Mouse (Mus musculus): ENCODE measurements around the gene Irgq. TPM values are rescaled to one million over a fixed set of nuclear protein-coding genes. Genes with fewer than 3 reads are reported as not detected.
A peak's percentile ranks its signal among the peaks of the same experiment; 100 is the strongest.

Irgq gene
- polyA plus RNA-seq, 1 experiment from 2014 or later = 9.0 TPM

GRCm38 (mm10) chr7:24572455-24572854 lies 42.0 kb downstream of the Irgq start:
- Histone ChIP-seq H3K4me1 (replicated peaks) (no peaks in the 10 kb centered on the region), H3K27me3 (replicated peaks) (no peaks in the 10 kb centered on the region), H3K4me2 (no peak overlapping the region), H3K27ac (ENCODE audit: poor library complexity, severe bottlenecking) (no peak overlapping the region), H3K4me3 (no peak overlapping the region), H3K9ac (no peak overlapping the region), H3K36me3 (peaks cover 57% of the 10 kb centered on the region), H3K9me3 (replicated peaks) (no peaks in the 10 kb centered on the region)
- 59% methylated on average over 5 of the region's 5 CpGs for WGBS
- ATAC-seq (ENCODE audit: insufficient number of reproducible peaks, low FRiP score) = no peak

- Histone ChIP-seq H3K9me3 (replicated peaks) (no peaks in the 10 kb centered on the region), H3K4me1 (replicated peaks) (no peaks in the 10 kb centered on the region), H3K9ac (no peak overlapping the region), H3K27me3 (replicated peaks) (no peaks in the 10 kb centered on the region), H3K4me2 (no peak overlapping the region), H3K36me3 (peaks cover 40% of the 10 kb centered on the region), H3K4me3 (no peak overlapping the region), H3K27ac (ENCODE audit: poor library complexity, severe bottlenecking) (no peak overlapping the region)
- no peak for ATAC-seq (ENCODE audit: insufficient number of reproducible peaks, low FRiP score)
- 55% methylated on average over 12 of the region's 12 CpGs for WGBS
Observed at GRCm38 (mm10) chr7:24574224-24574796, 43.8 kb downstream of the Irgq start.

GRCm38 (mm10) chr7:24577811-24578210 lies 47.3 kb downstream of the Irgq start:
- H3K9ac ChIP-seq = no peak overlapping the region
- H3K27me3 ChIP-seq (replicated peaks) = no peaks in the 10 kb centered on the region
- no peak for ATAC-seq (ENCODE audit: insufficient number of reproducible peaks, low FRiP score)
- H3K4me2 ChIP-seq = no peak overlapping the region
- H3K27ac ChIP-seq (ENCODE audit: poor library complexity, severe bottlenecking) = no peak overlapping the region
- WGBS = 92% methylated on average over 10 of the region's 10 CpGs
- H3K9me3 ChIP-seq (replicated peaks) = no peaks in the 10 kb centered on the region
- no peaks in the 10 kb centered on the region for H3K4me1 ChIP-seq (replicated peaks)
- peaks cover 10% of the 10 kb centered on the region for H3K36me3 ChIP-seq
- no peak overlapping the region for H3K4me3 ChIP-seq

- 0 out of 2 replicates have a peak, but pooled peaks cover 9% of the 10 kb centered on the region for H3K4me1 ChIP-seq (replicated peaks)
- H3K9me3 ChIP-seq (replicated peaks) = 0 out of 2 replicates have a peak, but pooled peaks cover 8% of the 10 kb centered on the region
- WGBS = 89% methylated on average over 6 of the region's 6 CpGs
- H3K9ac ChIP-seq = no peak overlapping the region
- ATAC-seq (ENCODE audit: insufficient number of reproducible peaks, low FRiP score) = no peak
- H3K4me2 ChIP-seq = no peak overlapping the region
- H3K27me3 ChIP-seq (replicated peaks) = peaks cover 45% of the 10 kb centered on the region
- no peaks in the 10 kb centered on the region for H3K36me3 ChIP-seq
- no peak overlapping the region for H3K27ac ChIP-seq (ENCODE audit: poor library complexity, severe bottlenecking)
- H3K4me3 ChIP-seq = no peak overlapping the region
Observed at GRCm38 (mm10) chr7:24584876-24585275, 54.4 kb downstream of the Irgq start.

GRCm38 (mm10) chr7:24585995-24586394 lies 55.5 kb downstream of the Irgq start:
- Histone ChIP-seq H3K4me2 (no peak overlapping the region), H3K36me3 (no peaks in the 10 kb centered on the region), H3K27ac (ENCODE audit: poor library complexity, severe bottlenecking) (no peak overlapping the region), H3K27me3 (replicated peaks) (peaks cover 45% of the 10 kb centered on the region), H3K4me1 (replicated peaks) (0 out of 2 replicates have a peak, but pooled peaks cover 9% of the 10 kb centered on the region), H3K9me3 (replicated peaks) (0 out of 2 replicates have a peak, but pooled peaks cover 8% of the 10 kb centered on the region), H3K9ac (no peak overlapping the region), H3K4me3 (no peak overlapping the region)
- peak; percentile 64; the same call in 1 of the 2 replicates for ATAC-seq (ENCODE audit: insufficient number of reproducible peaks, low FRiP score)
- WGBS = 29% methylated on average over 15 of the region's 16 CpGs

- Histone ChIP-seq H3K4me3 (peak overlapping the region; percentile 44), H3K36me3 (no peaks in the 10 kb centered on the region), H3K27ac (ENCODE audit: poor library complexity, severe bottlenecking) (no peak overlapping the region), H3K27me3 (replicated peaks) (peaks cover 45% of the 10 kb centered on the region), H3K9ac (no peak overlapping the region; the same call in 1 of the 2 replicates), H3K4me1 (replicated peaks) (0 out of 2 replicates have a peak, but pooled peaks cover 9% of the 10 kb centered on the region), H3K4me2 (peak overlapping the region; percentile 70), H3K9me3 (replicated peaks) (0 out of 2 replicates have a peak, but pooled peaks cover 8% of the 10 kb centered on the region)
- peak; percentile 51 for ATAC-seq (ENCODE audit: insufficient number of reproducible peaks, low FRiP score)
- WGBS = 6% methylated on average over 8 of the region's 8 CpGs
Observed at GRCm38 (mm10) chr7:24586828-24587227, 56.3 kb downstream of the Irgq start.

- ATAC-seq (ENCODE audit: insufficient number of reproducible peaks, low FRiP score) = peak; percentile 33; the same call in 1 of the 2 replicates
- 0 out of 2 replicates have a peak, but pooled peaks cover 9% of the 10 kb centered on the region for H3K4me1 ChIP-seq (replicated peaks)
- peak within 1 kb of the TSS; percentile 49 for H3K9ac ChIP-seq
- 0 out of 2 replicates have a peak, but pooled peaks cover 8% of the 10 kb centered on the region for H3K9me3 ChIP-seq (replicated peaks)
- H3K4me2 ChIP-seq = peak within 1 kb of the TSS; percentile 70
- peak within 1 kb of the TSS; percentile 44 for H3K4me3 ChIP-seq
- 7% methylated on average over 30 of the region's 30 CpGs for WGBS
- no peaks in the 10 kb centered on the region for H3K36me3 ChIP-seq
- no peak within 1 kb of the TSS for H3K27ac ChIP-seq (ENCODE audit: poor library complexity, severe bottlenecking)
- peaks cover 45% of the 10 kb centered on the region for H3K27me3 ChIP-seq (replicated peaks)
Observed at GRCm38 (mm10) chr7:24587330-24588105, 57.0 kb downstream of the Irgq start, which contains the start of the genes Ethe1 and Zfp575. TSS of gene Ethe1 (plus strand) at chr7:24587543. TSS of gene Zfp575 (minus strand) at chr7:24587641.

Other genes starting within 250 kb of the Irgq start
- 17.0 and 17.7 TPM in 2 replicates for gene Zfp61, start 229.5 kb upstream of the Irgq start, polyA plus RNA-seq (2016; fragmentation: Nextera tagmentation; extraction: Ambion mirVana)
- gene Zfp94, start 214.0 kb upstream of the Irgq start, polyA plus RNA-seq (2016; fragmentation: Nextera tagmentation; extraction: Ambion mirVana) = 5.5 and 5.6 TPM in 2 replicates
- 0.31 TPM in 1 of 2 replicates, not detected in the other for gene Tescl, start 196.8 kb upstream of the Irgq start, polyA plus RNA-seq (2016; fragmentation: Nextera tagmentation; extraction: Ambion mirVana)
- not detected in 2 replicates for gene Lypd5, start 181.5 kb upstream of the Irgq start, polyA plus RNA-seq (2016; fragmentation: Nextera tagmentation; extraction: Ambion mirVana)
- 6.9 and 7.8 TPM in 2 replicates for gene Kcnn4, start 160.4 kb upstream of the Irgq start, polyA plus RNA-seq (2016; fragmentation: Nextera tagmentation; extraction: Ambion mirVana)
- gene Smg9, start 131.1 kb upstream of the Irgq start, polyA plus RNA-seq (2016; fragmentation: Nextera tagmentation; extraction: Ambion mirVana) = 21.4 and 21.6 TPM in 2 replicates
- gene Irgc1, start 78.4 kb upstream of the Irgq start, polyA plus RNA-seq (2016; fragmentation: Nextera tagmentation; extraction: Ambion mirVana) = not detected in 2 replicates
- gene Plaur, start 68.2 kb upstream of the Irgq start, polyA plus RNA-seq (2016; fragmentation: Nextera tagmentation; extraction: Ambion mirVana) = 5.6 and 8.8 TPM in 2 replicates
- gene Cadm4, start 48.7 kb upstream of the Irgq start, polyA plus RNA-seq (2016; fragmentation: Nextera tagmentation; extraction: Ambion mirVana) = 0.65 and 0.81 TPM in 2 replicates
- 31.9 and 35.8 TPM in 2 replicates for gene Zfp428, start 23.7 kb upstream of the Irgq start, polyA plus RNA-seq (2016; fragmentation: Nextera tagmentation; extraction: Ambion mirVana)
- 0.37 and 0.40 TPM in 2 replicates for gene AC161166.1, start 18.2 kb upstream of the Irgq start, polyA plus RNA-seq (2016; fragmentation: Nextera tagmentation; extraction: Ambion mirVana)
- gene Pinlyp, start 15.4 kb downstream of the Irgq start, polyA plus RNA-seq (2016; fragmentation: Nextera tagmentation; extraction: Ambion mirVana) = not detected in 2 replicates
- gene Xrcc1, start 15.6 kb downstream of the Irgq start, polyA plus RNA-seq (2016; fragmentation: Nextera tagmentation; extraction: Ambion mirVana) = 70.5 and 71.7 TPM in 2 replicates
- 17.6 and 19.2 TPM in 2 replicates for gene Ethe1, start 56.9 kb downstream of the Irgq start, polyA plus RNA-seq (2016; fragmentation: Nextera tagmentation; extraction: Ambion mirVana)
- 0.69 and 1.1 TPM in 2 replicates for gene Zfp575, start 57.0 kb downstream of the Irgq start, polyA plus RNA-seq (2016; fragmentation: Nextera tagmentation; extraction: Ambion mirVana)
- not detected in 2 replicates for gene Phldb3, start 80.1 kb downstream of the Irgq start, polyA plus RNA-seq (2016; fragmentation: Nextera tagmentation; extraction: Ambion mirVana)
- 0.10 and 0.15 TPM in 2 replicates for gene Lypd3, start 105.9 kb downstream of the Irgq start, polyA plus RNA-seq (2016; fragmentation: Nextera tagmentation; extraction: Ambion mirVana)
- gene Tex101, start 146.0 kb downstream of the Irgq start, polyA plus RNA-seq (2016; fragmentation: Nextera tagmentation; extraction: Ambion mirVana) = not detected in 2 replicates
- gene BC049730, start 178.6 kb downstream of the Irgq start, polyA plus RNA-seq (2016; fragmentation: Nextera tagmentation; extraction: Ambion mirVana) = not detected in 2 replicates
- not detected in 2 replicates for gene Gm4763, start 196.2 kb downstream of the Irgq start, polyA plus RNA-seq (2016; fragmentation: Nextera tagmentation; extraction: Ambion mirVana)
- gene Cd177, start 229.6 kb downstream of the Irgq start, polyA plus RNA-seq (2016; fragmentation: Nextera tagmentation; extraction: Ambion mirVana) = 0.06 TPM in 1 of 2 replicates, not detected in the other
- not detected in 2 replicates for gene Ceacam10, start 246.5 kb downstream of the Irgq start, polyA plus RNA-seq (2016; fragmentation: Nextera tagmentation; extraction: Ambion mirVana)

All from heart, embryonic 12.5 days (tissue).